Mouse (Mus musculus) left cerebral cortex, postnatal 25 days (tissue): ENCODE data around the gene Gpr108. TPM values are rescaled to one million over a fixed set of nuclear protein-coding genes. Genes with fewer than 3 reads are reported as not detected.

Experiments
- DNase-seq, 2 experiments: peaks; one replicate each; pipeline ENCODE4 v3.0.0; 2022; ENCODE audit warnings: low spot score in 2 of 2, mixed read lengths in 1 of 2
- intact Hi-C: fragments of 180-260 bp; cut with DNase I; formaldehyde crosslinking; loops from one replicate; pipeline ENCODE4 v1.15.1; 2025
- total RNA-seq, 2 experiments: library from RNA; stranded (reverse); gene quantifications; 2 replicates each; pipeline ENCODE4 v1.2.3; 2021

Gpr108 gene
- total RNA-seq, 2 experiments from 2014 or later, result 21.5 to 24.0 TPM

GRCm38 (mm10) chr17:57249186-57250181, 1.2 kb upstream of the Gpr108 start, which contains the start of gene Trip10:
Gene Trip10 (plus strand): TSS chr17:57249455.
- intact Hi-C loops, result no loop called here
- DNase-seq, result peak; percentile 77 to 81

GRCm38 (mm10) chr17:57248771-57249170, 525 bp upstream of the Gpr108 start:
- intact Hi-C loops, result loop anchor here (1.0 kb wide), 2 partner anchors 29 to 87 kb away; no protein-coding TSS in a partner anchor
- peak in 1 of 2 experiments; percentile 11 for DNase-seq

GRCm38 (mm10) chr17:57247393-57248200, 649 bp downstream of the Gpr108 start:
- intact Hi-C loops, result loop anchor here (1.0 kb wide), 3 partner anchors 30 to 257 kb away; partner anchors contain the start of gene Clpp
- DNase-seq, result peak; percentile 96 to 100

GRCm38 (mm10) chr17:57246663-57247392, 1.4 kb downstream of the Gpr108 start:
- DNase-seq, result no peak
- intact Hi-C loops, result loop anchor here (1.0 kb wide), 1 partner anchor 257 kb away; the partner anchor contains the start of gene Clpp

GRCm38 (mm10) chr17:57245311-57245929, 2.8 kb downstream of the Gpr108 start:
- intact Hi-C loops, result loop anchor here (2.0 kb wide), 1 partner anchor 25 kb away; no protein-coding TSS in a partner anchor
- DNase-seq, result no peak

GRCm38 (mm10) chr17:57243650-57244370, 4.4 kb downstream of the Gpr108 start:
- intact Hi-C loops, result loop anchor here (2.0 kb wide), 1 partner anchor 23 kb away; no protein-coding TSS in a partner anchor
- no peak for DNase-seq

GRCm38 (mm10) chr17:57237181-57237580, 11.1 kb downstream of the Gpr108 start:
- intact Hi-C loops, result no loop called here
- no peak for DNase-seq

GRCm38 (mm10) chr17:57235803-57236202, 12.4 kb downstream of the Gpr108 start:
- DNase-seq, result no peak
- intact Hi-C loops, result no loop called here

- no peak for DNase-seq
- intact Hi-C loops, result no loop called here
Observed at GRCm38 (mm10) chr17:57234254-57234928, 13.9 kb downstream of the Gpr108 start.

GRCm38 (mm10) chr17:57233038-57233437, 15.2 kb downstream of the Gpr108 start:
- intact Hi-C loops, result no loop called here
- DNase-seq, result no peak

GRCm38 (mm10) chr17:57232200-57232599, 16.0 kb downstream of the Gpr108 start:
- DNase-seq, result no peak
- intact Hi-C loops, result no loop called here

GRCm38 (mm10) chr17:57231321-57231771, 16.9 kb downstream of the Gpr108 start:
- intact Hi-C loops, result no loop called here
- no peak for DNase-seq

GRCm38 (mm10) chr17:57230728-57231125, 17.5 kb downstream of the Gpr108 start:
- intact Hi-C loops, result no loop called here
- DNase-seq, result no peak

GRCm38 (mm10) chr17:57229851-57230727, 18.2 kb downstream of the Gpr108 start:
- DNase-seq, result no peak
- intact Hi-C loops, result no loop called here

- DNase-seq, result no peak
- intact Hi-C loops, result no loop called here
Observed at GRCm38 (mm10) chr17:57228873-57229272, 19.4 kb downstream of the Gpr108 start.

GRCm38 (mm10) chr17:57228014-57228413, 20.2 kb downstream of the Gpr108 start, which contains the start of gene C3:
Gene C3 (minus strand): TSS chr17:57228136.
- intact Hi-C loops, result no loop called here
- DNase-seq, result no peak

- DNase-seq, result no peak
- intact Hi-C loops, result no loop called here
Observed at GRCm38 (mm10) chr17:57227468-57227867, 20.8 kb downstream of the Gpr108 start.
